Mouse (Mus musculus) olfactory bulb, adult 2 months (tissue): ENCODE data around the gene Cnpy2. TPM values are rescaled to one million over a fixed set of nuclear protein-coding genes. Genes with fewer than 3 reads are reported as not detected.

Source experiments
- H3K27ac ChIP-seq: fragments of 200-500 bp; 2 replicates; pipeline ENCODE4 v1.5.1; 2012; ENCODE audit warnings: low read depth, low read length; ENCODE audit not compliant: insufficient read depth
- H3K4me1 ChIP-seq: fragments of 200-500 bp; 2 replicates; pipeline ENCODE4 v1.6.1; 2012; ENCODE audit warnings: low read length; ENCODE audit not compliant: control insufficient read depth, insufficient read depth
- H3K4me3 ChIP-seq: fragments of 200-500 bp; 2 replicates; pipeline ENCODE4 v1.5.1; 2012; ENCODE audit warnings: mild to moderate bottlenecking, low read depth, low read length, moderate library complexity; ENCODE audit not compliant: insufficient read depth
- CTCF ChIP-seq: fragments of 200-500 bp; IDR thresholded peaks from 2 replicates; pipeline ENCODE4 v1.5.1; 2012; ENCODE audit warnings: low read depth, mild to moderate bottlenecking, low read length, moderate library complexity; ENCODE audit not compliant: insufficient read depth
- POLR2A ChIP-seq: fragments of 200-500 bp; IDR thresholded peaks from 2 replicates; pipeline ENCODE4 v1.6.1; 2012; ENCODE audit warnings: mild to moderate bottlenecking, low read depth, low read length, moderate library complexity; ENCODE audit not compliant: insufficient read depth
- WGBS: fragments of 180-500 bp; shearing (Covaris S2); methylation state at CpG from one replicate; pipeline ENCODE4 v1.1.7; 2018; 5-methylcytosine and 5-hydroxymethylcytosine counted together
- polyA plus RNA-seq: library from polyadenylated mRNA; stranded (reverse); fragments of >200 nt; gene quantifications from 2 replicates; pipeline ENCODE4 v1.2.4, GENCODE M21; 2012; ENCODE audit warnings: low replicate concordance; ENCODE audit not compliant: missing spikeins, insufficient read depth, insufficient read length

The Cnpy2 gene
- polyA plus RNA-seq, 1 experiment, result not detected

GRCm38 (mm10) chr10:128370601-128371000 is 48.3 kb downstream of the Cnpy2 start:
- TF ChIP-seq POLR2A (no peak), CTCF (no peak)
- no peak overlapping the region for H3K27ac ChIP-seq
- WGBS, result 54% methylated on average over 4 of the region's 4 CpGs
- no peak overlapping the region for H3K4me3 ChIP-seq
- peaks cover 5% of the 10 kb centered on the region; the same call in 1 of the 2 replicates for H3K4me1 ChIP-seq

- 73% methylated on average over 5 of the region's 5 CpGs for WGBS
- Histone ChIP-seq H3K4me3 (no peak overlapping the region), H3K27ac (no peak overlapping the region), H3K4me1 (peaks cover 7% of the 10 kb centered on the region; the same call in 1 of the 2 replicates)
- TF ChIP-seq CTCF (no peak), POLR2A (no peak)
Measured at GRCm38 (mm10) chr10:128372142-128372541, 49.9 kb downstream of the Cnpy2 start.

GRCm38 (mm10) chr10:128372989-128373748 is 50.9 kb downstream of the Cnpy2 start:
- Histone ChIP-seq H3K27ac (no peak overlapping the region), H3K4me3 (no peak overlapping the region), H3K4me1 (peaks cover 6% of the 10 kb centered on the region)
- 84% methylated on average over 6 of the region's 6 CpGs for WGBS
- no peak for TF ChIP-seq POLR2A
- TF ChIP-seq CTCF, result no peak

- Histone ChIP-seq H3K27ac (no peak overlapping the region), H3K4me3 (no peak overlapping the region), H3K4me1 (peaks cover 15% of the 10 kb centered on the region)
- WGBS, result 73% methylated on average over 6 of the region's 6 CpGs
- TF ChIP-seq CTCF, result no peak
- no peak for TF ChIP-seq POLR2A
Measured at GRCm38 (mm10) chr10:128374393-128374792, 52.1 kb downstream of the Cnpy2 start.

GRCm38 (mm10) chr10:128376099-128376454 is 53.8 kb downstream of the Cnpy2 start:
- Histone ChIP-seq H3K4me1 (peaks cover 16% of the 10 kb centered on the region), H3K27ac (peak overlapping the region; percentile 100), H3K4me3 (peak overlapping the region; percentile 96; the same call in 1 of the 2 replicates)
- 43% methylated on average over 4 of the region's 4 CpGs for WGBS
- no peak for TF ChIP-seq POLR2A
- no peak for TF ChIP-seq CTCF

- 4% methylated on average over 56 of the region's 73 CpGs for WGBS
- Histone ChIP-seq H3K27ac (peak within 1 kb of the TSS; percentile 100), H3K4me1 (peaks cover 16% of the 10 kb centered on the region), H3K4me3 (peak within 1 kb of the TSS; percentile 96)
- peak; percentile 45; the same call in 1 of the 2 replicates for TF ChIP-seq CTCF
- TF ChIP-seq POLR2A, result peak; percentile 93
Measured at GRCm38 (mm10) chr10:128376455-128377211, 54.4 kb downstream of the Cnpy2 start, which contains the start of gene Ankrd52. TSS of gene Ankrd52 (plus strand) at chr10:128377115.

Other genes starting within 250 kb of the Cnpy2 start
- gene Atp5b, start 239.2 kb upstream of the Cnpy2 start, polyA plus RNA-seq, result 323 and 1,263 TPM in 2 replicates
- 53.8 and 199 TPM in 2 replicates for gene Baz2a, start 230.9 kb upstream of the Cnpy2 start, polyA plus RNA-seq
- not detected in 2 replicates for gene Rbms2, start 142.2 kb upstream of the Cnpy2 start, polyA plus RNA-seq
- not detected in 2 replicates for gene Gls2, start 128.0 kb upstream of the Cnpy2 start, polyA plus RNA-seq
- gene Spryd4, start 110.7 kb upstream of the Cnpy2 start, polyA plus RNA-seq, result not detected in 2 replicates
- gene Mip, start 96.6 kb upstream of the Cnpy2 start, polyA plus RNA-seq, result not detected in 2 replicates
- not detected in 2 replicates for gene Timeless, start 90.4 kb upstream of the Cnpy2 start, polyA plus RNA-seq
- not detected in 2 replicates for gene Apon, start 68.4 kb upstream of the Cnpy2 start, polyA plus RNA-seq
- gene Apof, start 53.8 kb upstream of the Cnpy2 start, polyA plus RNA-seq, result not detected in 2 replicates
- not detected in 2 replicates for gene Stat2, start 51.9 kb upstream of the Cnpy2 start, polyA plus RNA-seq
- not detected in 2 replicates for gene Il23a, start 23.7 kb upstream of the Cnpy2 start, polyA plus RNA-seq
- gene Pan2, start 19.1 kb upstream of the Cnpy2 start, polyA plus RNA-seq, result not detected in 2 replicates
- 262 TPM in 1 of 2 replicates, not detected in the other for gene Cs, start 15.3 kb downstream of the Cnpy2 start, polyA plus RNA-seq
- gene Coq10a, start 46.5 kb downstream of the Cnpy2 start, polyA plus RNA-seq, result not detected in 2 replicates
- gene Ankrd52, start 54.7 kb downstream of the Cnpy2 start, polyA plus RNA-seq, result not detected in 2 replicates
- not detected in 2 replicates for gene Slc39a5, start 78.8 kb downstream of the Cnpy2 start, polyA plus RNA-seq
- not detected in 2 replicates for gene Nabp2, start 89.0 kb downstream of the Cnpy2 start, polyA plus RNA-seq
- 155 TPM in 1 of 2 replicates, not detected in the other for gene Rnf41, start 89.2 kb downstream of the Cnpy2 start, polyA plus RNA-seq
- 236 and 251 TPM in 2 replicates for gene Smarcc2, start 136.8 kb downstream of the Cnpy2 start, polyA plus RNA-seq
- gene Myl6, start 171.7 kb downstream of the Cnpy2 start, polyA plus RNA-seq, result not detected in 2 replicates
- gene Myl6b, start 176.2 kb downstream of the Cnpy2 start, polyA plus RNA-seq, result not detected in 2 replicates
- not detected in 2 replicates for gene Esyt1, start 203.4 kb downstream of the Cnpy2 start, polyA plus RNA-seq
- gene Zc3h10, start 225.3 kb downstream of the Cnpy2 start, polyA plus RNA-seq, result not detected in 2 replicates
- gene Rpl41, start 226.8 kb downstream of the Cnpy2 start, polyA plus RNA-seq, result not detected in 2 replicates
- gene Pa2g4, start 243.5 kb downstream of the Cnpy2 start, polyA plus RNA-seq, result not detected in 2 replicates